Mouse (Mus musculus): ENCODE data around the gene 1700015F17Rik.

Gene 1700015F17Rik

GRCm38 (mm10) chr5:5479043-5479442 lies at the start of gene 1700015F17Rik:
TSS of gene 1700015F17Rik (minus strand) at chr5:5479143.
- in situ Hi-C loops (cut with MboI; ENCODE audit: low pct_unique_long_range_greater_than_20kb in 1 of 2, low sequenced_read_pairs in 2 of 2, unreplicated experiment in 1 of 2), result no loop called here

GRCm38 (mm10) chr5:5515411-5515810 lies 36.5 kb upstream of the 1700015F17Rik start:
- in situ Hi-C loops (cut with MboI; ENCODE audit: low pct_unique_long_range_greater_than_20kb in 1 of 2, low sequenced_read_pairs in 2 of 2, unreplicated experiment in 1 of 2), result no loop called here

- in situ Hi-C loops (cut with MboI; ENCODE audit: low pct_unique_long_range_greater_than_20kb in 1 of 2, low sequenced_read_pairs in 2 of 2, unreplicated experiment in 1 of 2), result no loop called here
Observed at GRCm38 (mm10) chr5:5514196-5515076, 35.5 kb upstream of the 1700015F17Rik start, which contains the start of gene Cldn12. TSS of gene Cldn12 (minus strand) at chr5:5514958.

- in situ Hi-C loops (cut with MboI; ENCODE audit: low pct_unique_long_range_greater_than_20kb in 1 of 2, low sequenced_read_pairs in 2 of 2, unreplicated experiment in 1 of 2), result no loop called here
Observed at GRCm38 (mm10) chr5:5511401-5511800, 32.5 kb upstream of the 1700015F17Rik start.

GRCm38 (mm10) chr5:5510989-5511388 lies 32.0 kb upstream of the 1700015F17Rik start:
- in situ Hi-C loops (cut with MboI; ENCODE audit: low pct_unique_long_range_greater_than_20kb in 1 of 2, low sequenced_read_pairs in 2 of 2, unreplicated experiment in 1 of 2), result no loop called here

- in situ Hi-C loops (cut with MboI; ENCODE audit: low pct_unique_long_range_greater_than_20kb in 1 of 2, low sequenced_read_pairs in 2 of 2, unreplicated experiment in 1 of 2), result no loop called here
Observed at GRCm38 (mm10) chr5:5510304-5510887, 31.5 kb upstream of the 1700015F17Rik start.

- in situ Hi-C loops (cut with MboI; ENCODE audit: low pct_unique_long_range_greater_than_20kb in 1 of 2, low sequenced_read_pairs in 2 of 2, unreplicated experiment in 1 of 2), result no loop called here
Observed at GRCm38 (mm10) chr5:5508231-5508630, 29.3 kb upstream of the 1700015F17Rik start.

- in situ Hi-C loops (cut with MboI; ENCODE audit: low pct_unique_long_range_greater_than_20kb in 1 of 2, low sequenced_read_pairs in 2 of 2, unreplicated experiment in 1 of 2), result no loop called here
Observed at GRCm38 (mm10) chr5:5507701-5508225, 28.8 kb upstream of the 1700015F17Rik start.

- in situ Hi-C loops (cut with MboI; ENCODE audit: low pct_unique_long_range_greater_than_20kb in 1 of 2, low sequenced_read_pairs in 2 of 2, unreplicated experiment in 1 of 2), result no loop called here
Observed at GRCm38 (mm10) chr5:5504456-5504855, 25.5 kb upstream of the 1700015F17Rik start.

GRCm38 (mm10) chr5:5503381-5503780 lies 24.4 kb upstream of the 1700015F17Rik start:
- in situ Hi-C loops (cut with MboI; ENCODE audit: low pct_unique_long_range_greater_than_20kb in 1 of 2, low sequenced_read_pairs in 2 of 2, unreplicated experiment in 1 of 2), result no loop called here

- in situ Hi-C loops (cut with MboI; ENCODE audit: low pct_unique_long_range_greater_than_20kb in 1 of 2, low sequenced_read_pairs in 2 of 2, unreplicated experiment in 1 of 2), result no loop called here
Observed at GRCm38 (mm10) chr5:5501583-5501982, 22.6 kb upstream of the 1700015F17Rik start.

GRCm38 (mm10) chr5:5496393-5496792 lies 17.4 kb upstream of the 1700015F17Rik start:
- in situ Hi-C loops (cut with MboI; ENCODE audit: low pct_unique_long_range_greater_than_20kb in 1 of 2, low sequenced_read_pairs in 2 of 2, unreplicated experiment in 1 of 2), result loop anchor here (5.0 to 10.0 kb wide), 2 partner anchors 256 to 258 kb away; no protein-coding TSS in a partner anchor

GRCm38 (mm10) chr5:5495042-5495441 lies 16.1 kb upstream of the 1700015F17Rik start:
- in situ Hi-C loops (cut with MboI; ENCODE audit: low pct_unique_long_range_greater_than_20kb in 1 of 2, low sequenced_read_pairs in 2 of 2, unreplicated experiment in 1 of 2), result loop anchor here (5.0 to 10.0 kb wide), 2 partner anchors 257 to 260 kb away; no protein-coding TSS in a partner anchor

- in situ Hi-C loops (cut with MboI; ENCODE audit: low pct_unique_long_range_greater_than_20kb in 1 of 2, low sequenced_read_pairs in 2 of 2, unreplicated experiment in 1 of 2), result loop anchor here (5.0 to 10.0 kb wide), 2 partner anchors 258 to 260 kb away; no protein-coding TSS in a partner anchor
Observed at GRCm38 (mm10) chr5:5494269-5495005, 15.5 kb upstream of the 1700015F17Rik start.

- in situ Hi-C loops (cut with MboI; ENCODE audit: low pct_unique_long_range_greater_than_20kb in 1 of 2, low sequenced_read_pairs in 2 of 2, unreplicated experiment in 1 of 2), result loop anchor here in 1 of 2 experiments (10.0 kb wide), 1 partner anchor 263 kb away; no protein-coding TSS in a partner anchor
Observed at GRCm38 (mm10) chr5:5492163-5492562, 13.2 kb upstream of the 1700015F17Rik start.

GRCm38 (mm10) chr5:5486071-5486470 lies 7.1 kb upstream of the 1700015F17Rik start:
- in situ Hi-C loops (cut with MboI; ENCODE audit: low pct_unique_long_range_greater_than_20kb in 1 of 2, low sequenced_read_pairs in 2 of 2, unreplicated experiment in 1 of 2), result loop anchor here in 1 of 2 experiments (10.0 kb wide), 1 partner anchor 521 kb away; no protein-coding TSS in a partner anchor

- in situ Hi-C loops (cut with MboI; ENCODE audit: low pct_unique_long_range_greater_than_20kb in 1 of 2, low sequenced_read_pairs in 2 of 2, unreplicated experiment in 1 of 2), result loop anchor here in 1 of 2 experiments (10.0 kb wide), 1 partner anchor 519 kb away; no protein-coding TSS in a partner anchor
Observed at GRCm38 (mm10) chr5:5483254-5483858, 4.4 kb upstream of the 1700015F17Rik start.

- in situ Hi-C loops (cut with MboI; ENCODE audit: low pct_unique_long_range_greater_than_20kb in 1 of 2, low sequenced_read_pairs in 2 of 2, unreplicated experiment in 1 of 2), result loop anchor here in 1 of 2 experiments (10.0 kb wide), 1 partner anchor 517 kb away; no protein-coding TSS in a partner anchor
Observed at GRCm38 (mm10) chr5:5481662-5482061, 2.7 kb upstream of the 1700015F17Rik start.
